Mouse (Mus musculus) megakaryocyte, adult 5-6 weeks (primary cell): ENCODE results near the gene Mex3b. TPM values are rescaled to one million over a fixed set of nuclear protein-coding genes. Genes with fewer than 3 reads are reported as not detected.

Experiments used
- ATAC-seq: 2 replicates; pipeline ENCODE4 v1.8.0; 2016; ENCODE audit warnings: mild to moderate bottlenecking, inconsistent platforms; ENCODE audit not compliant: poor library complexity, severe bottlenecking
- total RNA-seq, 2 experiments: library from RNA; stranded (forward) in 1 of 2; stranded (reverse) in 1 of 2; fragments of 153-499, 151-499 nt in 1 of 2; fragments of 221-1000, 200-1000 nt in 1 of 2; gene quantifications; 2 replicates each; pipeline versions ENCODE4 v1.2.3 to v1.2.4; 2015 to 2017

Mex3b gene
- total RNA-seq, 2 experiments from 2014 or later: 3.7 to 3.9 TPM

GRCm38 (mm10) chr7:82911501-82911900 lies 44.4 kb downstream of the Mex3b start:
- ATAC-seq: no peak

GRCm38 (mm10) chr7:82914297-82914696 lies 47.2 kb downstream of the Mex3b start:
- ATAC-seq: no peak

Other genes starting within 250 kb of the Mex3b start
- 0.73 TPM in 1 of 2 replicates, not detected in the other for gene Saxo2, start 218.8 kb upstream of the Mex3b start, total RNA-seq (2015)
- 0.04 TPM in 1 of 2 replicates, not detected in the other for gene Saxo2, start 218.8 kb upstream of the Mex3b start, total RNA-seq (2017)
- gene Efl1, start 218.7 kb upstream of the Mex3b start, total RNA-seq (2015): 12.8 and 14.7 TPM in 2 replicates
- gene Efl1, start 218.7 kb upstream of the Mex3b start, total RNA-seq (2017): 11.8 and 13.3 TPM in 2 replicates